Mouse (Mus musculus): ENCODE measurements around the gene Fbxo39. TPM values are rescaled to one million over a fixed set of nuclear protein-coding genes. Genes with fewer than 3 reads are reported as not detected.
A peak's percentile ranks its signal among the peaks of the same experiment; 100 is the strongest.
"Not testable (repeated sequence)": the region's sequence is repeated elsewhere in the genome, so short reads cannot be mapped to it uniquely, and the experiment has no call there.

Gene Fbxo39
- total RNA-seq, 2 experiments from 2014 or later: not detected

GRCm38 (mm10) chr11:72307461-72307860 lies 6.8 kb upstream of the Fbxo39 start:
- intact Hi-C loops (cut with DNase I): no loop called here
- DNase-seq (ENCODE audit: low spot score in 2 of 2): peak; percentile 36 to 39

DNA sequence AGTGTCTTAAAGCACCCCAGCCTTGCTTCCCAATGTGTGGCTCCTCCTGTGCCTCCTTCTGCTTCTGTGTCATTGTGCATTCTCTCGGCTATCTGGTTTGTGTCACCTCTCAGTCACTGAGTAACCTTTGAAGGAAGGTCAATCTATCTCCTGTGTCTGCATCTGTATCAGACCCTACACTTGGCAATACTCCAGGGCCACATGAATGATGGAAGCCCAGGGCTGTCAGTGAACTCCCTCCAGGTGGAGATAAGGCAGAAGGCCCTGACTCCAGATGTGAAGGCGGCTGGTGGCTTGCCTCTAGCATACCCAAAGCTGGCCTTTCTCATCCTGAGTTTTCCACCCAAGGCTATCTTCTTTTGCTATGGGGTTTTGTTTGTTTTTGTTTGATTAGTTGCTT lies 5.3 kb upstream of the Fbxo39 start:
- intact Hi-C loops (cut with DNase I): no loop called here
- no peak for DNase-seq (ENCODE audit: low spot score in 2 of 2)

- DNase-seq (ENCODE audit: low spot score in 2 of 2): no peak
These were observed 3.8 kb upstream of the Fbxo39 start for GRCm38 (mm10) chr11:72310491-72310890.

DNA sequence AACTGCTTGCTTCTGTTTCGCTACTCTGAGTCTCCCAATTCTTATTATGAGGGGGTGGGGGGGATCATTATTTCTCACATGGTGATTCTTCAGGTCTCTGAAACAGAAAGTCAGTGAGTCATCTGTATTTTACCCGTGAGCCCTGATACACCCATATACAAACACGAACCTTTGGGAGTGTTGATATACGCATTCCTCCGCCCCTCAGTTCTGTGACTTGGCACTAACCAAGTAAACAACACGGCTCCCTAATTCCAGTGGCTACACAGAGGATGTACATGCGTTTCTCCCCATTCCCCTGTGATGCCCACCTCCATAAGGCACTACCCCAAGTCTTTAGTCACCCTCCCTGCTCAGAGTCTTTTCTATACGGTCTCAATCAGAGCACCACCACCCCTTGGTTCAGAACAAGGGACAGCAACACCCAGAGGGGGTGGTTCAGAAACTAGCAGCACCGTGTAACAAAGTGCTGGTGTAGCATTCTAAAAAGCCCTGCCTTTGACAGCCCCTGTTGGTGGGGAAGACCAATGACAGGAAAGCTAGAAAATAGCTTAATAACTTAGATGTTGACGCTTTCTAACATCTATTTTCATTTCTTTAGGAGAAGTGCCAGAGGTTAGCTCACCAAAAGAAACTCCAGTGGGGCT lies 2.8 kb upstream of the Fbxo39 start:
- DNase-seq (ENCODE audit: low spot score in 2 of 2): no peak
- intact Hi-C loops (cut with DNase I): no loop called here

More at GRCm38 (mm10) chr11:72310491-72310890, 3.8 kb upstream of the Fbxo39 start:
- intact Hi-C loops (cut with DNase I): no loop called here

DNA sequence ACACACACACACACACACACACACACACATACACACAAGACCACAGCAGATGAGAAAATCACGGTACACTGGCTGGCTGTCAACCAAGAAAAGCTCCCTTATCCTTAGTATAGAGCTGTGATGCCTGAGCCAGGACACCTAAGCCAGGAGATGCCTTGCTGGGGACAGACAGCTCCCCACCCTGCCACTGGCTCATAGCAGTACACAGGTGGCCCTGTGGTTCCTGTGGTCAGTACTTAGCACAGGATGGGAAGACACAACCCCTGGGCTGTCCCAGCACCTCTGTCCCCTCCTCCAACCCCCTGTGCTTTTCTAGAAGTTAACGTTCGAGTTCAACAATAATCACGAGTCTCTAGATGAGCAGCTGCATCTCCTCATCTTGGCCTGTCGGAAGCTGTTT lies 3.8 kb downstream of the Fbxo39 start:
- intact Hi-C loops (cut with DNase I): no loop called here
- DNase-seq (ENCODE audit: low spot score in 2 of 2): no peak

- no peak for DNase-seq (ENCODE audit: low spot score in 2 of 2)
- intact Hi-C loops (cut with DNase I): loop anchor here (5.0 kb wide), 1 partner anchor 97 kb away; no protein-coding TSS in a partner anchor
These were observed 10.2 kb downstream of the Fbxo39 start for GRCm38 (mm10) chr11:72324431-72324830.

DNA sequence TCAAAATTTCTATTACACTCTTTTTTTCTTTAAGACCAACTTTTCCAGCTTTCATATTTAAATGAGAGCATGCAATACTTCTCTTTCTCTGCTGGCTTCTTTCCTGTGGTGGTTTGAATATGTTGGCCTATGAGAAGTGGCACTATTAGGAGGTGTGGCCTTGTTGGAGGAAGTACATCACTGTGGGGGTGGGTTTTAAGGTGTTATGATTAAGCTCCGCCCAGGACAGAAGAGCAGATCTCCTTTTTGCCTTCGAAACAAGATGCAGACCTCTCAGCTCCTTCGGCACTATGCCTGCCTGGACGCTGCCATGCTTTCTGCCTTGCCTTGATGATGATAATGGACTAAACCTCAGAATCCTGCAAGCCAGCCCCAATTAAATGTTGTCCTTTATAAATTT lies 11.5 kb downstream of the Fbxo39 start:
- intact Hi-C loops (cut with DNase I): no loop called here
- DNase-seq (ENCODE audit: low spot score in 2 of 2): no peak

GRCm38 (mm10) chr11:72332951-72333667 lies 18.9 kb downstream of the Fbxo39 start:
- DNase-seq (ENCODE audit: low spot score in 2 of 2): peak; percentile 51 to 73
- intact Hi-C loops (cut with DNase I): no loop called here

DNA sequence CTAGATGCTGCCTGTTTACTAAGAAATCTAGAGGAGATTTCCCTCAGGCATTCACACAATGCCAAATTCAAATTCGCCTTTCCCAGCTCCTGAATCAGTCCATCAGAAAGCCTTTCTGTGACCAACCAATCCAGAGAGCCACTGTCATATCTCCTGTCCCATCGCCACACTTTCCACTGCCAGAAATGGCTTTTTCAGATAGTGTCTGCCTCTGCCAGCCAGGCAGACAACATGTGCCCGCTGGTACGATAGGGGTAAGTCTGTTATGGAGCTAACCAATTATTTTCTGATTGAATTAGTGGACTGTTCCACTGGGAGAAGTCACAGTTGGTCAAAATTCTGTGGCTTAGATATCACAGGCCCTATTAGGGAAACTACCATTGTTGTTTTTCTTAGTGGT lies 20.4 kb downstream of the Fbxo39 start:
- DNase-seq (ENCODE audit: low spot score in 2 of 2): no peak
- intact Hi-C loops (cut with DNase I): no loop called here

GRCm38 (mm10) chr11:72336726-72337125 lies 22.5 kb downstream of the Fbxo39 start:
- intact Hi-C loops (cut with DNase I): no loop called here
- DNase-seq (ENCODE audit: low spot score in 2 of 2): no peak

DNA sequence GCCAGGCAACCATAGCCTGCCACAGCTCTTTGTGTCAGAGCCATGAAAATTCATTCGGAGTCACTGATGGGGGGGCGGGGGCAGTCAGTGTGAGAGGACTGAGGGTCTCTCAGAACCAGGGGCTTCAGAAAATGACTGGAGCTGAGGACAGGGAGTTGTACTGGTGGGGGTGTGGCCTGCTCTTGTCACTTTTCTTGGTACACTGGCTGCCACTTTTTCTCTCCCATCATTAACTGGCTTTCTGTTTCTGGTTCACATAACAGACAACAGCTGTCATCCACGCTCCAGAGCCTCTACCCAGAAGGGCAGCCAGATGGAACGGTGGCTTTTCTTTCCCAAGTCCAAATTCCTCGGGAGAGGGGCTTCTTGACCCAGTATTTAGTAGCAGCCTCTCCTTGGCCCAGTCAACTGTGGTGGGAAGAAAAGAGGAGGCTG lies 24.2 kb downstream of the Fbxo39 start:
- no peak for DNase-seq (ENCODE audit: low spot score in 2 of 2)
- intact Hi-C loops (cut with DNase I): no loop called here

DNA sequence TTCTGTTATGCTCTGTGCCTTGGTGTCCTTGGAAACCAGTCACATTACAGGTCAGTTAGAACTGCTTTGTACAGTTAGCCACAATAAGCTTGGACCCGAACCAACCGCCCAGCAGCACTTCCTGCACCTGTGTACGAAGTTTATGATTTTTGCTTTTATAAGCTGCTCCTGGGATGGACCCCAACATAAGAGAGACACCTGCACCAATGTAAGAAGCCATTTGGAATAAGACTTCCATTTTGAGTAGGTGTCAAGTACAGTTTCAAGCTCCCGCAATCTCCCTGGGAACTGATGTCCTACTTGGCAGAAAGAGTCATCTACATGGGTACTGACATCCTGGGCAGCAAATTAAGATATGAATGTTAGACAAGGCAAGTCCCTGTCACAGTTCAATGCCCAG lies 25.5 kb downstream of the Fbxo39 start:
- DNase-seq (ENCODE audit: low spot score in 2 of 2): no peak
- intact Hi-C loops (cut with DNase I): loop anchor here (5.0 kb wide), 1 partner anchor 223 kb away; no protein-coding TSS in a partner anchor

DNA sequence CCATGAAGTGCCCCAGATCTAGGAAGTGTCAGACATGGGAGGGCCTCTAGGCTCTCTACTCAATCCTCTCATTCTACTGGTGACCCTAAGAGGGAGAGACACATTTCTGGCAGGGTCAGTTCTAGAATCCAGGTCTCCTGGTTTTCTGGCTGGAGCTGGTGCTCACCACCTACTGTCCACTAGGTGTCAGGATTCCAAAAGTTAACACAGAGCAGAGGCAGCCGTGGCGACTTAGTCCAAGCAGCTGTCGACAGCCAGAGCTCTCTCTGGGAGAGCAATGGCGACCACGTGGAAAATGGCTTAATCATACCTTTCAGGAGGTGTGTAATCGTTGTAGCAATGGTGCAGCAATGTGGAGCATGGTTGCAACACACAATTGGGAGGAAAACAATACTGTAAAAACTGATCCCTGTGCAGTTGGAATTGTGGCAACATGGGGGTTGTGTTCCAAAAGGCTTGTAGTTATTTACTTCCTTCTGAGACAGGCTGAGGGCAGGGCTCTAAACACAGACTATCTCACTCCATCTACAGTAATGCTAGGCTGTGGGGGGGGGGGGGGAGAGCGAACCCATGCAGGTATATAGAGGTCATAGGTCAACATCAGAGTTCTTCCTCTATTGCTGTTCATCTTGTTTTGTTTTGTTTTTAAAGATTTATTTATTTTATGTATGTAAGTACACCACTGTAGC lies 28.4 kb downstream of the Fbxo39 start:
- intact Hi-C loops (cut with DNase I): loop anchor here (2.0 to 5.0 kb wide), 3 partner anchors 86 to 220 kb away; no protein-coding TSS in a partner anchor
- peak; percentile 73 to 78 for DNase-seq (ENCODE audit: low spot score in 2 of 2)

DNA sequence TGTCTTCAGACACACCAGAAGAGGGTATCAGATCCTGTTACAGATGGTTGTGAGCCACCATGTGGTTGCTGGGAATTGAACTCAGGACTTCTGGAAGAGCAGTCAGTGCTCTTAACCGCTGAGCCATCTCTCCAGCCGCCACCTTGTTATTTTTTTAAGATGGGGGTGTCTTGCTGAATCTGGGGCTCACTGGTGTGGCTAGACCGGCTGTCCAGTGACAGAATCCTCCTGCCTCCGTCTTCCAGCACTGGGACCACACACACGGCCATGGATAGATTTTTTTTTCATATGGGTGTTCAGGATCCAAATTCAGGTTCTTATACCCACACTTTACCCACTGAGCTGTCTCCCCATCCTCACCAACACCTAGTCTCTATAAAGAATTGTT lies 29.0 kb downstream of the Fbxo39 start:
- DNase-seq (ENCODE audit: low spot score in 2 of 2): not testable (repeated sequence)
- intact Hi-C loops (cut with DNase I): loop anchor here (2.0 to 5.0 kb wide), 3 partner anchors 86 to 219 kb away; no protein-coding TSS in a partner anchor

GRCm38 (mm10) chr11:72343904-72344303 lies 29.7 kb downstream of the Fbxo39 start:
- peak; percentile 64 to 65 for DNase-seq (ENCODE audit: low spot score in 2 of 2)
- intact Hi-C loops (cut with DNase I): loop anchor here (2.0 to 5.0 kb wide), 3 partner anchors 85 to 218 kb away; no protein-coding TSS in a partner anchor

- DNase-seq (ENCODE audit: low spot score in 2 of 2): no peak
- intact Hi-C loops (cut with DNase I): loop anchor here (5.0 kb wide), 1 partner anchor 218 kb away; no protein-coding TSS in a partner anchor
These were observed 30.2 kb downstream of the Fbxo39 start for GRCm38 (mm10) chr11:72344486-72344885.

GRCm38 (mm10) chr11:72348563-72348962 lies 34.3 kb downstream of the Fbxo39 start:
- no peak for DNase-seq (ENCODE audit: low spot score in 2 of 2)
- intact Hi-C loops (cut with DNase I): no loop called here

- peak in 1 of 2 experiments; percentile 24 for DNase-seq (ENCODE audit: low spot score in 2 of 2)
- intact Hi-C loops (cut with DNase I): no loop called here
These were observed 34.8 kb downstream of the Fbxo39 start for GRCm38 (mm10) chr11:72349016-72349415.

DNA sequence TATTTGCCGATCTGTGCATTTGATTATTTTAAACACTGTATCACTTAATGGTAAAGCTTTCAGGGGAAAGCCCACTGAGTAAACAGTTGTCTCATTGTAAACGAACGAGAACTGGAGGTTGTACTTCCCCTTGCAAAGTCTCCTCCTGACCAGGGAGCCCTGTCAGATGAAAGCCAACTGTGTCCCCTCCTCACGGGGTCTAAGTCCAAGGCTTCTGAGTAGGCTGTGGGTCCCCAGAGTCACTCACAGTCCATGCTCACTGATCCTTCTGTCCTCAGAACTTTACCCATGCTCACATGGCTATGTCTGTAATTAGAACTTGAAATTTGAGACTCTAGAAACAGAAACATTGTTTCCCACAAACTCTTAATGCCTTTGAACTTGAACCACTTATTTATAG lies 35.4 kb downstream of the Fbxo39 start:
- intact Hi-C loops (cut with DNase I): no loop called here
- no peak for DNase-seq (ENCODE audit: low spot score in 2 of 2)

GRCm38 (mm10) chr11:72352272-72352671 lies 38.0 kb downstream of the Fbxo39 start:
- DNase-seq (ENCODE audit: low spot score in 2 of 2): no peak
- intact Hi-C loops (cut with DNase I): no loop called here

Measured in left cerebral cortex, postnatal 14 days (tissue).